Mouse (Mus musculus) hindbrain, embryonic 15.5 days (tissue): Measurements from ENCODE around the gene Skint7. TPM values are rescaled to one million over a fixed set of nuclear protein-coding genes. Genes with fewer than 3 reads are reported as not detected.
"Not testable (repeated sequence)": the region's sequence is repeated elsewhere in the genome, so short reads cannot be mapped to it uniquely, and the experiment has no call there.

ENCODE experiments used
- ATAC-seq: fragments of 200-750 bp; cut with Nextera tagmentation; 2 replicates; pipeline ENCODE4 v1.8.0; 2017; ENCODE audit warnings: low read depth, moderate number of reproducible peaks, moderate TSS enrichment; ENCODE audit not compliant: low FRiP score
- H3K27ac ChIP-seq: fragments of 300-500 bp; sonication (generic); replicated peaks from 2 replicates; pipeline ENCODE4 v1.5.1; 2015; ENCODE audit warnings: mild to moderate bottlenecking, inconsistent platforms
- H3K27me3 ChIP-seq: fragments of 300-500 bp; sonication (generic); 2 replicates; pipeline ENCODE4 v1.6.1; 2015; ENCODE audit warnings: control low read depth, inconsistent platforms
- H3K36me3 ChIP-seq: fragments of 300-500 bp; sonication (generic); 2 replicates; pipeline ENCODE4 v1.6.1; 2015; ENCODE audit warnings: control low read depth, inconsistent platforms
- H3K4me1 ChIP-seq: fragments of 300-500 bp; sonication (generic); replicated peaks from 2 replicates; pipeline ENCODE4 v1.6.1; 2015; ENCODE audit warnings: control low read depth, inconsistent platforms
- H3K4me2 ChIP-seq: fragments of 300-500 bp; sonication (generic); 2 replicates; pipeline ENCODE4 v1.6.1; 2015; ENCODE audit warnings: moderate library complexity, mild to moderate bottlenecking, inconsistent platforms
- H3K4me3 ChIP-seq: fragments of 300-500 bp; sonication (generic); 2 replicates; pipeline ENCODE4 v1.5.1; 2015; ENCODE audit warnings: mild to moderate bottlenecking, inconsistent platforms
- H3K9ac ChIP-seq: fragments of 300-500 bp; sonication (generic); 2 replicates; pipeline ENCODE4 v1.6.1; 2015; ENCODE audit warnings: inconsistent platforms
- H3K9me3 ChIP-seq: fragments of 300-500 bp; sonication (generic); 2 replicates; pipeline ENCODE4 v1.6.1; 2016; ENCODE audit warnings: control low read depth, inconsistent platforms
- WGBS: fragments of 180-500 bp; shearing (Covaris S2); methylation state at CpG from one replicate; pipeline ENCODE4 v1.1.7; 2015; 5-methylcytosine and 5-hydroxymethylcytosine counted together
- polyA plus RNA-seq: library from polyadenylated mRNA; unstranded; fragments of >200 nt; fragmentation: Nextera tagmentation; extraction: Ambion mirVana; gene quantifications from 2 replicates; pipeline ENCODE4 v1.2.1, GENCODE M21; 2015

Gene Skint7
- not detected in 2 replicates for polyA plus RNA-seq

DNA sequence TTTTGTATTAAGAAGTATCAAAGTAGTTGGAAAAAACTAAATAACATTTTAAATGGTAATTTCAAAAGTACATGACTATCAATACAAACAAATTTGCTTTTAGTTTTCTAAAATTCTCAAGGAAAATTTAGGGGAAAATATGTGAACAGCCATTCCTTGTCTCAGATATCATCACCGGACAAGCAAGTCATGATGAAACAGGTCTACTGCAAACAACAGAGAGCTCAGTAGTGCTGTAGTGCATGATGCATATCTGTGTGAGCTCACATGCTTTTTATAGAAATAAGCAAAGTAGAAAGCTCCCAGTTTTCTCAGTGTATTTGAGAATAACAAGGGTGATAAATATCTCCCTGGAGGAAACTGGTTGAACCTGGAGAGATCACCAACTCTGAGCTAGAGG, at the start of gene Skint7:
Gene Skint7 (plus strand): TSS at position 301 of the 400 bp plus-strand sequence.
- Histone ChIP-seq H3K27ac (no peak within 1 kb of the TSS), H3K4me1 (no peaks in the 10 kb centered on the region), H3K27me3 (no peaks in the 10 kb centered on the region), H3K4me3 (no peak within 1 kb of the TSS), H3K9me3 (no peaks in the 10 kb centered on the region), H3K36me3 (no peaks in the 10 kb centered on the region), H3K9ac (no peak within 1 kb of the TSS), H3K4me2 (no peak within 1 kb of the TSS)
- no peak for ATAC-seq
- 94% methylated on average over 1 of the region's 1 CpGs for WGBS

DNA sequence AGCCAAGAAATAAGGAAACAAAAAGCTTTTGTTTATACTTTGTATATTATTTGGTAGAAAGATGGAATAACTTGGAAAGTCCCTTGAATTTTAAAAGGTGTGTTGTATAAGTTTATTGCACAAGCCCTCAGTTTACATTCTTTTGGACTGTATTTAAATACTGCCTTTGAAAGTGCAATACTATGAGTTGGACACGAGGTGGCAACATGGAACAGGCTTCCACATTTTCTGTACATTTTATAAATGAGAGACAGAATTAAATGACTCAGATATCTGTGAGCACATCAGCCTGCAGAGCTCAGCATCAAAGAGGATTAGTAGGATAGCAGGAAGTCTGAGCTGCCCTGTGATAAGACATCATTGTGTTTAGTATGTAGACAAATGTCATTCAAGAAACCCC, 11.4 kb upstream of the Skint7 start:
- H3K9me3 ChIP-seq, result no peaks in the 10 kb centered on the region
- WGBS, result 25% methylated on average over 1 of the region's 1 CpGs
- no peak overlapping the region for H3K9ac ChIP-seq
- H3K4me2 ChIP-seq, result no peak overlapping the region
- no peak overlapping the region for H3K4me3 ChIP-seq
- H3K27me3 ChIP-seq, result no peaks in the 10 kb centered on the region
- no peaks in the 10 kb centered on the region for H3K4me1 ChIP-seq
- H3K36me3 ChIP-seq, result no peaks in the 10 kb centered on the region
- no peak for ATAC-seq
- H3K27ac ChIP-seq, result no peak overlapping the region

- not testable (repeated sequence) for H3K4me1 ChIP-seq, H3K9me3 ChIP-seq, ATAC-seq, H3K4me3 ChIP-seq, H3K27ac ChIP-seq, H3K4me2 ChIP-seq, H3K27me3 ChIP-seq, H3K36me3 ChIP-seq, H3K9ac ChIP-seq
- WGBS, result 80% methylated on average over 1 of the region's 1 CpGs
Measured at GRCm38 (mm10) chr4:111963241-111963640, 9.5 kb upstream of the Skint7 start.

DNA sequence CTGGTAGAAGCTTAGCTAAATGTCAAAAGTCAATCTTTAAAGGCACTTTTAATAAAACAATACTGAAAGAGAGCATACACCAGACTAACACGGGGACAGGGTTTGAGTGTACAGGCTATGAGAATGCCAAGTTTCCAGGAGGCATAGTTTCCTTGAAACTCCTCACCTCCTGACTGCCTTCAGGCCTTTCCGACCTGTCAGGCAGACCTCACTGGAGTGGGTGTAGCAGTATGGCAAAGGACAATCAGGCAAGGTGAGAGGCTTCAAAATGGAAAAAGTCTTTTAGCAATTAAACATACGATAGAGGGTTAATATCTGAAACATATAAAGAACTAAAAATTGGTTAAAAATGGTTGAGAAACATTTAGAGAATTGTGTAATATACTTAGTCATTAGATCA, 9.1 kb upstream of the Skint7 start:
- Histone ChIP-seq H3K4me1 (no peaks in the 10 kb centered on the region), H3K4me3 (no peak overlapping the region), H3K36me3 (no peaks in the 10 kb centered on the region), H3K27me3 (no peaks in the 10 kb centered on the region), H3K9me3 (no peaks in the 10 kb centered on the region), H3K4me2 (no peak overlapping the region), H3K27ac (no peak overlapping the region), H3K9ac (no peak overlapping the region)
- ATAC-seq, result no peak
- WGBS, result 88% methylated on average over 3 of the region's 3 CpGs

DNA sequence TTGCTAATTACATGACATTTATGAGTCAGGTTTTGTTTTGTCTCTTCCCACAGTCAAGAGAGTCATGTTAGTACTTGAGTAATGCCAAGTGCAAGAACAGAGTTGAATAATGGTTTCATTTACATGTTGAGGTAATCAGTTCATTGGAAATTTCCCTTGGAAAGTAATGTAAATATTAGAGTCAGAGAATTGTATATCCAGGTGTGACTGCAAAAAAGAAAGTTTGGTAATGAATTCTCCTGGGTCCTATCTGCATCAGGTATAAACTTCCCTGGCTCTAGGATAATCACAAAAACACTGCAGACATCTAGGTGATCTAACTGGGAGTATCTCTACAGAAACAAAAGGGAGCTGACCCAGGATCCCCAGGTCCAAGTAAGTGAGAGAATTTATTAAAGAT, 33.2 kb downstream of the Skint7 start, which contains the start of gene Skint1:
Gene Skint1 (plus strand): TSS at position 301 of the 400 bp plus-strand sequence.
- no peaks in the 10 kb centered on the region for H3K36me3 ChIP-seq

More for the DNA sequence above, 33.2 kb downstream of the Skint7 start, which contains the start of gene Skint1:
- H3K9ac ChIP-seq, result no peak within 1 kb of the TSS
- ATAC-seq, result no peak
- no peak within 1 kb of the TSS for H3K4me2 ChIP-seq
- H3K27ac ChIP-seq, result no peak within 1 kb of the TSS
- no peaks in the 10 kb centered on the region for H3K4me1 ChIP-seq
- no peak within 1 kb of the TSS for H3K4me3 ChIP-seq
- no peaks in the 10 kb centered on the region for H3K27me3 ChIP-seq
- no peaks in the 10 kb centered on the region for H3K9me3 ChIP-seq

Other genes with a start within 250 kb of the Skint7 start
- 0.22 TPM in 1 of 2 replicates, not detected in the other for gene Slc5a9, start 70.0 kb upstream of the Skint7 start, polyA plus RNA-seq
- not detected in 2 replicates for gene Skint8, start 53.5 kb upstream of the Skint7 start, polyA plus RNA-seq
- not detected in 2 replicates for gene Skint1, start 33.3 kb downstream of the Skint7 start, polyA plus RNA-seq
- gene Skint4, start 99.1 kb downstream of the Skint7 start, polyA plus RNA-seq, result not detected in 2 replicates